Mouse (Mus musculus) right cerebral cortex, postnatal 4 days (tissue): ENCODE data around the gene Hoxa3.

ENCODE experiments used
- DNase-seq: peaks from one replicate; pipeline ENCODE4 v3.0.0-alpha.2; 2022

Gene Hoxa3

GRCm38 (mm10) chr6:52150401-52150966 is 62.7 kb downstream of the Hoxa3 start:
- DNase-seq, result no peak

- DNase-seq, result no peak
Observed at GRCm38 (mm10) chr6:52139115-52139514, 74.0 kb downstream of the Hoxa3 start.

GRCm38 (mm10) chr6:52138576-52138975 is 74.6 kb downstream of the Hoxa3 start:
- no peak for DNase-seq

GRCm38 (mm10) chr6:52137841-52138535 is 75.1 kb downstream of the Hoxa3 start:
- DNase-seq, result no peak

- no peak for DNase-seq
Observed at GRCm38 (mm10) chr6:52123673-52124072, 89.5 kb downstream of the Hoxa3 start.

GRCm38 (mm10) chr6:52121173-52121572 is 92.0 kb downstream of the Hoxa3 start:
- DNase-seq, result no peak
